Mouse (Mus musculus) neural tube, embryonic 11.5 days (tissue): ENCODE data around the gene Hmces. TPM values are rescaled to one million over a fixed set of nuclear protein-coding genes. Genes with fewer than 3 reads are reported as not detected.

Source experiments
- ATAC-seq: fragments of 200-750 bp; cut with Nextera tagmentation; 2 replicates; pipeline ENCODE4 v1.8.0; 2017; ENCODE audit warnings: moderate number of reproducible peaks, mild to moderate bottlenecking, moderate TSS enrichment, moderate library complexity; ENCODE audit not compliant: insufficient read depth, low FRiP score, low TSS enrichment
- DNase-seq: peaks from one replicate; pipeline ENCODE4 v3.0.0-alpha.2; 2015; ENCODE audit warnings: low spot score
- H3K27ac ChIP-seq: fragments of 300-500 bp; sonication (generic); 2 replicates; pipeline ENCODE4 v1.5.1; 2014; ENCODE audit warnings: low read depth, mild to moderate bottlenecking, low read length
- H3K27me3 ChIP-seq: fragments of 300-500 bp; sonication (generic); 2 replicates; pipeline ENCODE4 v1.6.1; 2014; ENCODE audit warnings: mild to moderate bottlenecking, low read length, mixed read lengths; ENCODE audit not compliant: control insufficient read depth, insufficient read depth
- H3K36me3 ChIP-seq: fragments of 300-500 bp; sonication (generic); 2 replicates; pipeline ENCODE4 v1.6.1; 2014; ENCODE audit warnings: mild to moderate bottlenecking, low read length, moderate library complexity, mixed read lengths; ENCODE audit not compliant: control insufficient read depth, insufficient read depth
- H3K4me1 ChIP-seq: fragments of 300-500 bp; sonication (generic); 2 replicates; pipeline ENCODE4 v1.6.1; 2014; ENCODE audit warnings: low read length, mixed read lengths; ENCODE audit not compliant: control insufficient read depth, insufficient read depth
- H3K4me2 ChIP-seq: fragments of 300-500 bp; sonication (generic); 2 replicates; pipeline ENCODE4 v1.6.1; 2014; ENCODE audit warnings: low read depth, mild to moderate bottlenecking, moderate library complexity
- H3K4me3 ChIP-seq: fragments of 300-500 bp; sonication (generic); 2 replicates; pipeline ENCODE4 v1.5.1; 2014; ENCODE audit warnings: low read depth, low read length
- H3K9ac ChIP-seq: fragments of 300-500 bp; sonication (generic); 2 replicates; pipeline ENCODE4 v1.6.1; 2014; ENCODE audit warnings: mild to moderate bottlenecking, low read length
- H3K9me3 ChIP-seq: fragments of 300-500 bp; sonication (generic); 2 replicates; pipeline ENCODE4 v1.6.1; 2016; ENCODE audit warnings: low read length; ENCODE audit not compliant: control insufficient read depth
- WGBS: fragments of 180-500 bp; shearing (Covaris S2); extraction: QIAGEN DNeasy Blood & Tissue Kit; methylation state at CpG from one replicate; pipeline ENCODE4 v1.1.7; 2014; 5-methylcytosine and 5-hydroxymethylcytosine counted together
- polyA plus RNA-seq: library from polyadenylated mRNA; unstranded; fragments of >200 nt; fragmentation: Nextera tagmentation; extraction: Ambion mirVana; gene quantifications from 2 replicates; pipeline ENCODE4 v1.2.1, GENCODE M21; 2014

Hmces gene
- polyA plus RNA-seq, 1 experiment from 2014 or later, result 44.7 TPM

- no peak overlapping the region for H3K27ac ChIP-seq
Measured at GRCm38 (mm10) chr6:87875562-87875961, 38.2 kb upstream of the Hmces start.

GRCm38 (mm10) chr6:87876068-87876643 lies 37.6 kb upstream of the Hmces start:
- H3K4me2 ChIP-seq, result no peak overlapping the region
- no peak overlapping the region for H3K4me3 ChIP-seq
- ATAC-seq (no peak), DNase-seq (no peak)
- H3K9me3 ChIP-seq, result no peaks in the 10 kb centered on the region
- 77% methylated on average over 13 of the region's 13 CpGs for WGBS
- no peaks in the 10 kb centered on the region for H3K36me3 ChIP-seq
- no peak overlapping the region for H3K9ac ChIP-seq
- no peak overlapping the region for H3K27ac ChIP-seq
- no peaks in the 10 kb centered on the region for H3K27me3 ChIP-seq
- no peaks in the 10 kb centered on the region for H3K4me1 ChIP-seq

More at GRCm38 (mm10) chr6:87875562-87875961, 38.2 kb upstream of the Hmces start:
- no peak for DNase-seq
- H3K4me3 ChIP-seq, result no peak overlapping the region
- no peaks in the 10 kb centered on the region for H3K36me3 ChIP-seq
- 87% methylated on average over 7 of the region's 7 CpGs for whole genome bisulfite sequencing
- no peak overlapping the region for H3K9ac ChIP-seq
- no peaks in the 10 kb centered on the region for H3K27me3 ChIP-seq
- no peaks in the 10 kb centered on the region for H3K4me1 ChIP-seq
- no peak overlapping the region for H3K4me2 ChIP-seq
- no peaks in the 10 kb centered on the region for H3K9me3 ChIP-seq
- ATAC-seq, result no peak

GRCm38 (mm10) chr6:87879010-87879409 lies 34.7 kb upstream of the Hmces start:
- no peaks in the 10 kb centered on the region for H3K9me3 ChIP-seq
- no peak for DNase-seq
- H3K4me3 ChIP-seq, result no peak overlapping the region
- H3K27ac ChIP-seq, result no peak overlapping the region
- ATAC-seq, result no peak
- no peaks in the 10 kb centered on the region for H3K36me3 ChIP-seq
- H3K9ac ChIP-seq, result no peak overlapping the region
- no peaks in the 10 kb centered on the region for H3K4me1 ChIP-seq
- WGBS, result 40% methylated on average over 4 of the region's 4 CpGs
- H3K4me2 ChIP-seq, result no peak overlapping the region
- H3K27me3 ChIP-seq, result no peaks in the 10 kb centered on the region

- Histone ChIP-seq H3K27ac (no peak overlapping the region), H3K4me2 (no peak overlapping the region), H3K9me3 (no peaks in the 10 kb centered on the region), H3K9ac (no peak overlapping the region), H3K4me3 (no peak overlapping the region), H3K4me1 (no peaks in the 10 kb centered on the region), H3K27me3 (no peaks in the 10 kb centered on the region), H3K36me3 (no peaks in the 10 kb centered on the region)
- no peak for ATAC-seq
- WGBS, result 78% methylated on average over 3 of the region's 3 CpGs
- no peak for DNase-seq
Measured at GRCm38 (mm10) chr6:87879628-87880027, 34.1 kb upstream of the Hmces start.

GRCm38 (mm10) chr6:87882221-87882620 lies 31.5 kb upstream of the Hmces start:
- Histone ChIP-seq H3K27me3 (no peaks in the 10 kb centered on the region), H3K27ac (no peak overlapping the region), H3K4me3 (no peak overlapping the region), H3K9ac (no peak overlapping the region), H3K9me3 (no peaks in the 10 kb centered on the region), H3K4me1 (no peaks in the 10 kb centered on the region), H3K36me3 (no peaks in the 10 kb centered on the region), H3K4me2 (no peak overlapping the region)
- DNase-seq, result no peak
- no peak for ATAC-seq
- 75% methylated on average over 3 of the region's 3 CpGs for WGBS

- Histone ChIP-seq H3K9ac (no peak overlapping the region), H3K27ac (no peak overlapping the region), H3K4me1 (no peaks in the 10 kb centered on the region), H3K4me2 (no peak overlapping the region), H3K27me3 (no peaks in the 10 kb centered on the region), H3K4me3 (no peak overlapping the region), H3K36me3 (no peaks in the 10 kb centered on the region), H3K9me3 (no peaks in the 10 kb centered on the region)
- 69% methylated on average over 4 of the region's 4 CpGs for WGBS
- ATAC-seq, result no peak
- no peak for DNase-seq
Measured at GRCm38 (mm10) chr6:87882816-87883215, 30.9 kb upstream of the Hmces start.

GRCm38 (mm10) chr6:87886721-87887120 lies 27.0 kb upstream of the Hmces start:
- WGBS, result 82% methylated on average over 1 of the region's 1 CpGs
- ATAC-seq (no peak), DNase-seq (no peak)
- H3K4me2 ChIP-seq, result no peak overlapping the region
- H3K9ac ChIP-seq, result no peak overlapping the region
- H3K27ac ChIP-seq, result no peak overlapping the region
- peaks cover 3% of the 10 kb centered on the region; the same call in 1 of the 2 replicates for H3K36me3 ChIP-seq
- no peaks in the 10 kb centered on the region for H3K9me3 ChIP-seq
- H3K4me1 ChIP-seq, result peaks cover 7% of the 10 kb centered on the region
- H3K27me3 ChIP-seq, result no peaks in the 10 kb centered on the region
- no peak overlapping the region for H3K4me3 ChIP-seq

GRCm38 (mm10) chr6:87887594-87888233 lies 26.0 kb upstream of the Hmces start, which contains the start of gene Copg1:
TSS of gene Copg1 (plus strand) at chr6:87887814.
- peak within 1 kb of the TSS; percentile 61 for H3K4me2 ChIP-seq
- ATAC-seq (peak; percentile 96), DNase-seq (peak; percentile 100)
- H3K27ac ChIP-seq, result no peak within 1 kb of the TSS
- no peaks in the 10 kb centered on the region for H3K27me3 ChIP-seq
- WGBS, result under 1% methylated on average over 31 of the region's 31 CpGs
- H3K9ac ChIP-seq, result peak within 1 kb of the TSS; percentile 79
- peak within 1 kb of the TSS; percentile 77 for H3K4me3 ChIP-seq
- peaks cover 7% of the 10 kb centered on the region for H3K4me1 ChIP-seq
- H3K9me3 ChIP-seq, result no peaks in the 10 kb centered on the region
- H3K36me3 ChIP-seq, result peaks cover 10% of the 10 kb centered on the region

GRCm38 (mm10) chr6:87893931-87894330 lies 19.8 kb upstream of the Hmces start:
- no peak overlapping the region for H3K4me2 ChIP-seq
- H3K9ac ChIP-seq, result no peak overlapping the region
- 93% methylated on average over 7 of the region's 7 CpGs for WGBS
- no peak overlapping the region for H3K27ac ChIP-seq
- DNase-seq (no peak), ATAC-seq (no peak)
- no peaks in the 10 kb centered on the region for H3K27me3 ChIP-seq
- H3K9me3 ChIP-seq, result no peaks in the 10 kb centered on the region
- peaks cover under 1% of the 10 kb centered on the region; the same call in 1 of the 2 replicates for H3K4me1 ChIP-seq
- peaks cover 25% of the 10 kb centered on the region for H3K36me3 ChIP-seq
- H3K4me3 ChIP-seq, result no peak overlapping the region
